Mouse (Mus musculus): Measurements from ENCODE around the gene Mthfd2.

DNA sequence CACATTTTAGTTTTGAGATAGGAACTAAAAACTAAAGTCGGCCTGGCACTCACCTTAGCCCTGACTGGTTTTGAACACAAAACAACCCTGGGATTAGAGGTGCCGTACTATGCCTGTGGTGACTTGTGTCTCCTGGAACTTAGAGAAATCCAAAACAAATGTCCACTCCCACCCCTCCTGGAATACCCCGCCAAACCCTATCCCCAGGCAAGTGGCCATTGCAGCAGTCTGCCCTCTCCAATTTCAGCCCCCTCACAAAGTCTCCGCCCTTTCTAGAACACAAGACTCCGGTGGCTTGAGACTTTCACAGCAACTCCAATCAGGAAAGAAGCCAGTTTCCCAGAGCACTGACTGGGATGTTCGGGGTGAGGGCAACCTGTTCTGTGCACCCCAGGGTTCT lies 23.2 kb upstream of the Mthfd2 start, which contains the start of gene Bola3:
- TF ChIP-seq GATA1 (IDR thresholded peaks at IDR 0.05; ENCODE audit: borderline replicate concordance, low read length) = no peak
- no peak for TF ChIP-seq FLI1 (IDR thresholded peaks at IDR 0.05; ENCODE audit: low read length)

Measured in megakaryocyte, embryonic 14.5 days (primary cell).